Mouse (Mus musculus) erythroblast, embryonic 14.5 days (primary cell): ENCODE results near the gene Pnrc2.

ENCODE experiments used
- GATA1 ChIP-seq: IDR thresholded peaks from 2 replicates; pipeline ENCODE4 v1.6.1; 2012; ENCODE audit warnings: low read length, inconsistent platforms, mixed read lengths
- TAL1 ChIP-seq: IDR thresholded peaks from 3 replicates; pipeline ENCODE4 v1.6.1; 2012; ENCODE audit warnings: low read length, inconsistent platforms, mixed read lengths

DNA sequence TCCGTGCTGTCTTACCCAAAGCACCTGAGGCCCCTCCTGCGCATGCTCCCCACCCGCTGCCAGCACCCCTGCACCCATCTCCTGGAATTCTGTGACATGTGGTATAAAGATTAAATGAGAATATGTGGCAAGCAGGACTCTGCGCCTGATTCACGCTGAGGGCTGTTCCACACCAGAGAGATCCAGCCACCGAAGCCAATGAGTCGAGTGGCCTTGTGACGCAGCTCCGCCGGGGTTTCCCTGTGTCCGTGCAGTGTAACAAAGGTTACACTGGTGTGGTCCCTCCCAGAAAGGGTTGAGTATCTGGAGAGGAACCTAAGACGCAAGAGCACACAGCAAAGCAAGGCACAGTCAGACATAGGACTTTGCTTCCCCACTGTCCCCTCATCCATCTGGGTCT is 12.0 kb upstream of the Pnrc2 start:
- TF ChIP-seq GATA1 (no peak), TAL1 (no peak)
